In genomic region chr11:56633445-56633844, GRCm38 (mm10) we compare ENCODE assay signal across 21 mouse cellular contexts.
DNase-seq lines count a peak whose midpoint lies in the region; ATAC-seq and TF ChIP-seq lines count a peak whose summit lies in the region.
"Had no signal": no experiment of that assay in that cellular context is flagged by ENCODE, and none has a peak within 500 bp of the region (broad histone marks: within the 10 kb centered on the region; RNA-seq: fewer than 3 reads in every experiment).

No protein-coding gene starts in this region.

- peak; percentile 25 for DNase-seq in forebrain, postnatal 0 days
- no peak for DNase-seq in forebrain, embryonic 14.5 days (ENCODE audit: low spot score)
- peak; percentile 12 to 52 for DNase-seq in left cerebral cortex, postnatal 14 days (ENCODE audit: low spot score in 2 of 2)
- no peak for DNase-seq in left cerebral cortex, adult 8-10 months (ENCODE audit: low spot score in 2 of 2)
- peak; percentile 34 for DNase-seq in brain, adult 2 months (ENCODE audit: low read depth, low spot score)
- peak; percentile 23 for DNase-seq in telencephalon, adult 2 months (ENCODE audit: low read depth, low spot score)
- no peak for DNase-seq in ovary, postnatal 36 days (ENCODE audit: low spot score)
- DNase-seq: adrenal gland, adult 8-10 months; adrenal gland, postnatal 25 days; cerebellum, adult 18-20 months; cerebellum, adult 9-10 months; cerebellum, postnatal 14 days; gastrocnemius, adult 2 months; gastrocnemius, postnatal 14 days; heart, adult 11 months had no signal

- no peak for ATAC-seq in forebrain, postnatal 0 days
- no peak for ATAC-seq in forebrain, embryonic 14.5 days
- ATAC-seq: activated CD4-positive, CD25-positive, alpha-beta regulatory T cell, adult 4 months; forebrain, embryonic 13.5 days; hindbrain, embryonic 16.5 days had no signal

- no peaks in the 10 kb centered on the region; the same call in 1 of the 2 replicates for H3K4me1 ChIP-seq in forebrain, postnatal 0 days (ENCODE audit: insufficient read depth)
- H3K4me1 ChIP-seq in forebrain, embryonic 14.5 days (ENCODE audit: control insufficient read depth, insufficient read depth, low read length): peaks cover 11% of the 10 kb centered on the region; the same call in 1 of the 2 replicates

- H3K4me2 ChIP-seq in forebrain, postnatal 0 days (ENCODE audit: low read depth): no peak overlapping the region
- no peak overlapping the region for H3K4me2 ChIP-seq in forebrain, embryonic 14.5 days (ENCODE audit: low read length)
- H3K4me2 ChIP-seq: forebrain, embryonic 13.5 days; heart, embryonic 11.5 days; hindbrain, embryonic 13.5 days had no signal

- H3K36me3 ChIP-seq in forebrain, postnatal 0 days (ENCODE audit: insufficient read depth): no peaks in the 10 kb centered on the region
- no peaks in the 10 kb centered on the region for H3K36me3 ChIP-seq in forebrain, embryonic 14.5 days (ENCODE audit: control insufficient read depth, insufficient read depth, low read length)
- H3K36me3 ChIP-seq: forebrain, embryonic 10.5 days; hindbrain, embryonic 13.5 days had no signal

- TF ChIP-seq CTCF in forebrain, postnatal 0 days (IDR thresholded peaks at IDR 0.05; ENCODE audit: low read depth): no peak

- H3K4me3 ChIP-seq in forebrain, postnatal 0 days (ENCODE audit: low read depth, low read length): no peak overlapping the region
- H3K4me3 ChIP-seq in forebrain, embryonic 14.5 days (ENCODE audit: low read depth, low read length): no peak overlapping the region
- H3K4me3 ChIP-seq: forebrain, embryonic 10.5 days; forebrain, embryonic 13.5 days; gastrocnemius, adult 2 months; hindbrain, embryonic 13.5 days had no signal

- intact Hi-C loops in left cerebral cortex, postnatal 14 days (cut with DNase I): no loop called here

- H3K27me3 ChIP-seq in forebrain, postnatal 0 days (ENCODE audit: insufficient read depth, low read length): no peaks in the 10 kb centered on the region
- H3K27me3 ChIP-seq in forebrain, embryonic 14.5 days (replicated peaks; ENCODE audit: control insufficient read depth, insufficient read depth, low read length): no peaks in the 10 kb centered on the region
- H3K27me3 ChIP-seq: forebrain, embryonic 13.5 days; hindbrain, embryonic 13.5 days had no signal

- WGBS in forebrain, postnatal 0 days: 65% methylated on average over 2 of the region's 2 CpGs
- WGBS in forebrain, embryonic 14.5 days: 81% methylated on average over 2 of the region's 2 CpGs

- no peak overlapping the region for H3K9ac ChIP-seq in forebrain, postnatal 0 days
- H3K9ac ChIP-seq in forebrain, embryonic 14.5 days (ENCODE audit: low read length): no peak overlapping the region
- H3K9ac ChIP-seq: forebrain, embryonic 13.5 days; hindbrain, embryonic 13.5 days had no signal

- H3K9me3 ChIP-seq in forebrain, postnatal 0 days (ENCODE audit: low read length): no peaks in the 10 kb centered on the region
- no peaks in the 10 kb centered on the region; the same call in 1 of the 2 replicates for H3K9me3 ChIP-seq in forebrain, embryonic 14.5 days (replicated peaks; ENCODE audit: control insufficient read depth, low read length)
- H3K9me3 ChIP-seq: forebrain, embryonic 10.5 days; forebrain, embryonic 13.5 days; hindbrain, embryonic 13.5 days had no signal

- H3K27ac ChIP-seq in forebrain, postnatal 0 days (ENCODE audit: low read depth, low read length): no peak overlapping the region
- no peak overlapping the region for H3K27ac ChIP-seq in forebrain, embryonic 14.5 days (ENCODE audit: low read depth, low read length)
- H3K27ac ChIP-seq: forebrain, embryonic 10.5 days; forebrain, embryonic 13.5 days; gastrocnemius, adult 2 months; hindbrain, embryonic 13.5 days had no signal

Comparison
In these comparisons a context has a peak if more than half of its experiments do, and no peak if none do; other contexts are left out.
1. DNase-seq: peak in forebrain, postnatal 0 days (single experiment), left cerebral cortex, postnatal 14 days (2 of 2), brain, adult 2 months (single experiment) and telencephalon, adult 2 months (single experiment); none in forebrain, embryonic 14.5 days (single experiment), left cerebral cortex, adult 8-10 months (0 of 2) and ovary, postnatal 36 days (single experiment).